Mouse (Mus musculus) sigmoid colon, adult 10 weeks (tissue): ENCODE results near the gene 2200002D01Rik. TPM values are rescaled to one million over a fixed set of nuclear protein-coding genes. Genes with fewer than 3 reads are reported as not detected.

Experiments used
- polyA plus RNA-seq: library from polyadenylated mRNA; stranded (reverse); fragments of 350-450 nt; fragmentation: Illumina TruSeq; extraction: RNeasy Lipid Tissue Mini Kit (QIAGEN cat#74804); gene quantifications from one replicate; pipeline ENCODE4 v1.2.3, GENCODE M21; 2014; ENCODE audit warnings: low read depth, low replicate concordance

The 2200002D01Rik gene
- 123 TPM for polyA plus RNA-seq

DNA sequence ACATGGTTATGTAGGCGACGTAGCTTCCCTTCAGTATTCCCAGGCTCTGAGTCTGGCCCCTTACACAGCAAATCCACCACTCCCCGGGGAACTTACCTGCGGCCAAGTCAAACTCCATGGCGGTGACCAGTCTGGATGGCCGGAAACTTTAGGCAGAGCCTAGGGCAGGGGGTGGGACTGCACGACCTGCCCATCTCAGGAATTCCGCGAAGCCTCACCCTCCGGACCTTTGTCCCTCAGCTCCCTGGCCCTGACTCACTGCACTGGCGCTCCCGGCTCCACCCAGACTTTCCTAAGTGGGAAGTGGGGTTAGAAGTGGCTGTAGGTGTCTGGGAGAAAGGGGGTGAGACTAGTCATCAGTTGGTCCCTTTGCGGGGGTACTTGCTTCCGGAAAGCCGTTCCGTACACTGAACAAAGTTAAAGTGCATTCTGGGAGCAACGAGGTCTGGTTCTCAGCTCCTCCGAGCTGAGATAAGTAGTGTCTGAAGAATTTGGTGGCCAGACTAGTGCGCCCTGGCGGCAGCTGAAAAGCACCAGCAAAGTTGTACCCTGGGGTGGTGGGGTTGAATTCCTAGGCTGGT, at the start of gene 2200002D01Rik:
Gene 2200002D01Rik, minus strand, starts transcription at position 206 of the 581 bp plus-strand sequence.

GRCm38 (mm10) chr7:29288942-29289638, 40.8 kb upstream of the 2200002D01Rik start, which contains the start of gene Ppp1r14a:
Ppp1r14a (plus strand) TSS chr7:29289308.

GRCm38 (mm10) chr7:29281201-29282073, 33.2 kb upstream of the 2200002D01Rik start, which contains the start of gene Spint2:
Spint2 (minus strand) TSS chr7:29281912.

DNA sequence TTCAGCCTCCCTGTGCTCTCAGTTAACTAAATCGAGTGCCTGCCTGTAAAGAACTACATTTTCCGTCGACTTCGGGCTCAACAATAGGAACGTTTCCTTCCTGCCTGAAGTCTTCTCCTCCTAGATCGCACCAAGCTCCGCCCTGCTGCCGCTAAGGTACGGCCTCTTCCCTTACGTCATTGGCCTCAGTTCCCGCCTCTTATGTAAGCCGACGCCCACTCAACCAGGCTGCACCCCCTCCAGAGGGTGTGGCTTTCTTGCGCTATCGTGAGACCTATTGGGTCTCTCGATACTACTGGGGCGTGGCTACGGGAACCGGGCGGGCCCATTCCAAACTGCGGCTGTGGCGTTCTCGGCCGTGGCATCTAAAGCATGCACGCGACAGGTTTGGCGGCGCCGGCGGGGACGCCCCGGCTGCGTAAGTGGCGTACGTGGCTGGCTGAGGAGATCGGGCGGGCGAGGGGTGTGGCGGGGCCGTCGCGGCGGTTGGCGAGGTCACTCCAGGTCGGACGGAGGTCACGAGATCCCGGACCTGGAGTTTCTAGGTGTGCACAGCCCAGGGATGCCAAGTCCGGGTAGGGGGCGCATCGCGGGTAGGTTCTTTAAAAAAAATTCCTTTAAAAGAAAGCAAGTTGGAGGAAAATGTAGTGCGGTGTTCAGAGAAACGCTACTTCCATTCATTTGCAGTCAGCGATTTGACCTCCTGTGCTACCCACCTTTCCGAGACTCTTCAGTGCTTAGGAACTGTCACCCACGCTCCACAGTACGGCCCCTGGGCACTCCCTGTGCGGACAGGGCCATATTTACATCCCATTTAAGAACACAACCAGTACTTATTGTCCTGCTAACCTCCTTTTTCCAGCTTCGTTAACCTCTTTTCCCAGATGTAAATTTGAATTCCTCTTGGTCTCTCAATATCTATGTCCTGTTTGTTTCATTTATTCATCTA, 10.0 kb downstream of the 2200002D01Rik start, which contains the start of gene Yif1b:
Gene Yif1b, plus strand, starts transcription at position 311 of the 949 bp plus-strand sequence.

GRCm38 (mm10) chr7:29232247-29233013, 15.8 kb downstream of the 2200002D01Rik start, which contains the start of gene Kcnk6:
Kcnk6 (minus strand) TSS chr7:29232515.

GRCm38 (mm10) chr7:29213675-29214082, 34.6 kb downstream of the 2200002D01Rik start, which contains the start of gene Catsperg1:
Catsperg1 (minus strand) TSS chr7:29214035.

Other genes starting within 250 kb of the 2200002D01Rik start
- 0.03 TPM for gene Ryr1, start 123.3 kb downstream of the 2200002D01Rik start, polyA plus RNA-seq
- gene Rasgrp4, start 113.6 kb downstream of the 2200002D01Rik start, polyA plus RNA-seq: 1.1 TPM
- 19.6 TPM for gene Fam98c, start 92.2 kb downstream of the 2200002D01Rik start, polyA plus RNA-seq
- gene Ggn, start 78.3 kb downstream of the 2200002D01Rik start, polyA plus RNA-seq: not detected
- 3.9 TPM for gene Spred3, start 78.1 kb downstream of the 2200002D01Rik start, polyA plus RNA-seq
- 63.0 TPM for gene Psmd8, start 67.8 kb downstream of the 2200002D01Rik start, polyA plus RNA-seq
- 0.60 TPM for gene Catsperg1, start 34.4 kb downstream of the 2200002D01Rik start, polyA plus RNA-seq
- gene Kcnk6, start 16.0 kb downstream of the 2200002D01Rik start, polyA plus RNA-seq: 37.3 TPM
- not detected for gene Yif1b, start 10.1 kb downstream of the 2200002D01Rik start, polyA plus RNA-seq
- 105 TPM for gene Spint2, start 33.4 kb upstream of the 2200002D01Rik start, polyA plus RNA-seq
- 0.91 TPM for gene Ppp1r14a, start 40.8 kb upstream of the 2200002D01Rik start, polyA plus RNA-seq
- not detected for gene Dpf1, start 55.5 kb upstream of the 2200002D01Rik start, polyA plus RNA-seq